Mouse (Mus musculus): ENCODE results near the gene Ccsap. TPM values are rescaled to one million over a fixed set of nuclear protein-coding genes. Genes with fewer than 3 reads are reported as not detected.

Gene Ccsap
- polyA plus RNA-seq, 1 experiment: not detected

- no peak overlapping the region for H3K4me3 ChIP-seq (ENCODE audit: insufficient read depth, low read depth, low read length)
- TF ChIP-seq CTCF (IDR thresholded peaks at IDR 0.05; ENCODE audit: insufficient read depth, low read depth, low read length) (no peak), POLR2A (IDR thresholded peaks at IDR 0.05; ENCODE audit: insufficient read depth, low read depth, low read length) (no peak)
- H3K27ac ChIP-seq (ENCODE audit: insufficient read depth, low read depth, low read length): peak overlapping the region; percentile 85
- H3K4me1 ChIP-seq (ENCODE audit: control insufficient read depth, insufficient read depth, low read length): peaks cover 49% of the 10 kb centered on the region
- 50% methylated on average over 4 of the region's 4 CpGs for WGBS
These were observed 10.7 kb downstream of the Ccsap start for GRCm38 (mm10) chr8:123849352-123849751.

GRCm38 (mm10) chr8:123847546-123847945, 12.5 kb downstream of the Ccsap start:
- H3K27ac ChIP-seq (ENCODE audit: insufficient read depth, low read depth, low read length): peak overlapping the region; percentile 93
- WGBS: 29% methylated on average over 3 of the region's 3 CpGs
- TF ChIP-seq POLR2A (IDR thresholded peaks at IDR 0.05; ENCODE audit: insufficient read depth, low read depth, low read length) (no peak), CTCF (IDR thresholded peaks at IDR 0.05; ENCODE audit: insufficient read depth, low read depth, low read length) (no peak)
- peaks cover 47% of the 10 kb centered on the region for H3K4me1 ChIP-seq (ENCODE audit: control insufficient read depth, insufficient read depth, low read length)
- H3K4me3 ChIP-seq (ENCODE audit: insufficient read depth, low read depth, low read length): no peak overlapping the region

- peak overlapping the region; percentile 28 for H3K4me3 ChIP-seq (ENCODE audit: insufficient read depth, low read depth, low read length)
- 45% methylated on average over 12 of the region's 12 CpGs for WGBS
- TF ChIP-seq POLR2A (IDR thresholded peaks at IDR 0.05; ENCODE audit: insufficient read depth, low read depth, low read length): no peak
- TF ChIP-seq CTCF (IDR thresholded peaks at IDR 0.05; ENCODE audit: insufficient read depth, low read depth, low read length): no peak
- H3K4me1 ChIP-seq (ENCODE audit: control insufficient read depth, insufficient read depth, low read length): peaks cover 51% of the 10 kb centered on the region
- peak overlapping the region; percentile 93 for H3K27ac ChIP-seq (ENCODE audit: insufficient read depth, low read depth, low read length)
These were observed 13.5 kb downstream of the Ccsap start for GRCm38 (mm10) chr8:123846509-123846908.

GRCm38 (mm10) chr8:123845991-123846390, 14.0 kb downstream of the Ccsap start:
- H3K4me1 ChIP-seq (ENCODE audit: control insufficient read depth, insufficient read depth, low read length): peaks cover 51% of the 10 kb centered on the region
- H3K27ac ChIP-seq (ENCODE audit: insufficient read depth, low read depth, low read length): peak overlapping the region; percentile 93
- peak overlapping the region; percentile 37 for H3K4me3 ChIP-seq (ENCODE audit: insufficient read depth, low read depth, low read length)
- 55% methylated on average over 10 of the region's 10 CpGs for WGBS
- TF ChIP-seq POLR2A (IDR thresholded peaks at IDR 0.05; ENCODE audit: insufficient read depth, low read depth, low read length) (no peak), CTCF (IDR thresholded peaks at IDR 0.05; ENCODE audit: insufficient read depth, low read depth, low read length) (no peak)

- 82% methylated on average over 13 of the region's 13 CpGs for WGBS
- Histone ChIP-seq H3K4me3 (ENCODE audit: insufficient read depth, low read depth, low read length) (no peak overlapping the region), H3K27ac (ENCODE audit: insufficient read depth, low read depth, low read length) (no peak overlapping the region), H3K4me1 (ENCODE audit: control insufficient read depth, insufficient read depth, low read length) (peaks cover 57% of the 10 kb centered on the region)
- TF ChIP-seq CTCF (IDR thresholded peaks at IDR 0.05; ENCODE audit: insufficient read depth, low read depth, low read length): no peak
- TF ChIP-seq POLR2A (IDR thresholded peaks at IDR 0.05; ENCODE audit: insufficient read depth, low read depth, low read length): no peak
These were observed 14.9 kb downstream of the Ccsap start for GRCm38 (mm10) chr8:123845114-123845513.

- no peak for TF ChIP-seq CTCF (IDR thresholded peaks at IDR 0.05; ENCODE audit: insufficient read depth, low read depth, low read length)
- no peak for TF ChIP-seq POLR2A (IDR thresholded peaks at IDR 0.05; ENCODE audit: insufficient read depth, low read depth, low read length)
- H3K4me1 ChIP-seq (ENCODE audit: control insufficient read depth, insufficient read depth, low read length): peaks cover 52% of the 10 kb centered on the region
- no peak overlapping the region for H3K27ac ChIP-seq (ENCODE audit: insufficient read depth, low read depth, low read length)
- no peak overlapping the region for H3K4me3 ChIP-seq (ENCODE audit: insufficient read depth, low read depth, low read length)
- WGBS: 72% methylated on average over 7 of the region's 7 CpGs
These were observed 15.7 kb downstream of the Ccsap start for GRCm38 (mm10) chr8:123844341-123844740.

GRCm38 (mm10) chr8:123842086-123842485, 17.9 kb downstream of the Ccsap start:
- Histone ChIP-seq H3K4me3 (ENCODE audit: insufficient read depth, low read depth, low read length) (no peak overlapping the region), H3K27ac (ENCODE audit: insufficient read depth, low read depth, low read length) (no peak overlapping the region), H3K4me1 (ENCODE audit: control insufficient read depth, insufficient read depth, low read length) (peaks cover 37% of the 10 kb centered on the region)
- WGBS: 64% methylated on average over 12 of the region's 12 CpGs
- TF ChIP-seq POLR2A (IDR thresholded peaks at IDR 0.05; ENCODE audit: insufficient read depth, low read depth, low read length) (no peak), CTCF (IDR thresholded peaks at IDR 0.05; ENCODE audit: insufficient read depth, low read depth, low read length) (no peak)

GRCm38 (mm10) chr8:123840578-123841345, 19.2 kb downstream of the Ccsap start:
- TF ChIP-seq POLR2A (IDR thresholded peaks at IDR 0.05; ENCODE audit: insufficient read depth, low read depth, low read length) (no peak), CTCF (IDR thresholded peaks at IDR 0.05; ENCODE audit: insufficient read depth, low read depth, low read length) (no peak)
- peaks cover 27% of the 10 kb centered on the region for H3K4me1 ChIP-seq (ENCODE audit: control insufficient read depth, insufficient read depth, low read length)
- WGBS: 56% methylated on average over 15 of the region's 15 CpGs
- no peak overlapping the region for H3K4me3 ChIP-seq (ENCODE audit: insufficient read depth, low read depth, low read length)
- H3K27ac ChIP-seq (ENCODE audit: insufficient read depth, low read depth, low read length): peak overlapping the region; percentile 77; the same call in 1 of the 2 replicates

- 79% methylated on average over 9 of the region's 9 CpGs for WGBS
- no peak overlapping the region for H3K4me3 ChIP-seq (ENCODE audit: insufficient read depth, low read depth, low read length)
These were observed 21.5 kb downstream of the Ccsap start for GRCm38 (mm10) chr8:123838496-123838895.

More at GRCm38 (mm10) chr8:123838496-123838895, 21.5 kb downstream of the Ccsap start:
- TF ChIP-seq CTCF (IDR thresholded peaks at IDR 0.05; ENCODE audit: insufficient read depth, low read depth, low read length): no peak
- no peak for TF ChIP-seq POLR2A (IDR thresholded peaks at IDR 0.05; ENCODE audit: insufficient read depth, low read depth, low read length)
- Histone ChIP-seq H3K4me1 (ENCODE audit: control insufficient read depth, insufficient read depth, low read length) (peaks cover 20% of the 10 kb centered on the region), H3K27ac (ENCODE audit: insufficient read depth, low read depth, low read length) (no peak overlapping the region)
